Mouse (Mus musculus): ENCODE data around the gene Gm5737. TPM values are rescaled to one million over a fixed set of nuclear protein-coding genes. Genes with fewer than 3 reads are reported as not detected.

The Gm5737 gene
- total and polyA plus RNA-seq, 3 experiments: not detected

GRCm38 (mm10) chr7:120843037-120843621 lies 31.0 kb downstream of the Gm5737 start (continued):
- TF ChIP-seq MXI1 (IDR thresholded peaks at IDR 0.05; ENCODE audit: low read depth, low read length) (peak; percentile 60; the same call in 1 of the 2 replicates), MAX (IDR thresholded peaks at IDR 0.05; ENCODE audit: low read length) (peak; percentile 54), CHD2 (IDR thresholded peaks at IDR 0.05; ENCODE audit: low read length) (no peak)

- Histone ChIP-seq H3K27ac (ENCODE audit: control insufficient read depth, low read depth, low read length) (peak overlapping the region; percentile 85), H3K9me3 (replicated peaks; ENCODE audit: insufficient read depth, low read length) (no peaks in the 10 kb centered on the region), H3K4me1 (ENCODE audit: control insufficient read depth in 1 of 2, insufficient read depth in 2 of 2, low read length in 2 of 2) (peaks cover 5 to 11% of the 10 kb centered on the region in 2 experiments), H3K79me2 (ENCODE audit: control insufficient read depth, insufficient read depth, low read length, poor library complexity) (peaks cover 16% of the 10 kb centered on the region), H3K27me3 (ENCODE audit: control insufficient read depth in 1 of 2, insufficient read depth in 2 of 2, low read length in 2 of 2) (no peaks in the 10 kb centered on the region), H3K4me3 (ENCODE audit: control insufficient read depth in 1 of 2, insufficient read depth in 1 of 2, low read depth in 2 of 2, low read length in 2 of 2) (peak overlapping the region; percentile 56 to 63), H3K36me3 (ENCODE audit: control insufficient read depth in 1 of 2, insufficient read depth in 2 of 2, low read length in 2 of 2) (peaks cover 0 to 4% of the 10 kb centered on the region in 2 experiments; a peak in 3 of 4 replicates), H3K9ac (ENCODE audit: control insufficient read depth, low read depth, low read length, poor library complexity, severe bottlenecking) (peak overlapping the region; percentile 93)
- TF ChIP-seq JUND (IDR thresholded peaks at IDR 0.05; ENCODE audit: low read depth, low read length) (no peak), POLR2A (IDR thresholded peaks at IDR 0.05; ENCODE audit: control insufficient read depth in 1 of 2, insufficient read depth in 1 of 2, low read depth in 1 of 2, low read length in 2 of 2, poor library complexity in 1 of 2) (no peak), BHLHE40 (IDR thresholded peaks at IDR 0.05; ENCODE audit: borderline replicate concordance, low read depth, low read length) (no peak), E2F4 (IDR thresholded peaks at IDR 0.05; ENCODE audit: borderline replicate concordance, low read depth, low read length) (no peak), TCF12 (IDR thresholded peaks at IDR 0.05; ENCODE audit: low read depth, low read length) (no peak), MAFK (IDR thresholded peaks at IDR 0.05; ENCODE audit: borderline replicate concordance, low read depth, low read length) (no peak), POLR2AphosphoS2 (IDR thresholded peaks at IDR 0.05; ENCODE audit: low read length) (no peak), HCFC1 (IDR thresholded peaks at IDR 0.05; ENCODE audit: low read depth, low read length) (no peak), CHD1 (IDR thresholded peaks at IDR 0.05; ENCODE audit: low read depth, low read length) (no peak), RAD21 (IDR thresholded peaks at IDR 0.05; ENCODE audit: low read depth, low read length) (no peak), ETS1 (IDR thresholded peaks at IDR 0.05; ENCODE audit: low read depth, low read length) (no peak), MAX (IDR thresholded peaks at IDR 0.05; ENCODE audit: low read length) (no peak), ELF1 (IDR thresholded peaks at IDR 0.05; ENCODE audit: low read depth, low read length) (no peak), CTCF (IDR thresholded peaks at IDR 0.05 in 2 of 3, conservative IDR thresholded peaks at IDR 0.05 in 1 of 3; ENCODE audit: control insufficient read depth in 1 of 3, insufficient read depth in 1 of 3, low read depth in 2 of 3, low read length in 3 of 3, poor library complexity in 1 of 3, severe bottlenecking in 1 of 3) (no peak), SMC3 (IDR thresholded peaks at IDR 0.05; ENCODE audit: low read depth, low read length) (no peak), UBTF (IDR thresholded peaks at IDR 0.05; ENCODE audit: borderline replicate concordance, insufficient read depth, low read depth, low read length) (no peak), TBP (IDR thresholded peaks at IDR 0.05; ENCODE audit: low read depth, low read length) (no peak), NELFE (IDR thresholded peaks at IDR 0.05; ENCODE audit: low read depth, low read length) (no peak)
- no peak for DNase-seq (ENCODE audit: low read depth, low spot score)
Observed at GRCm38 (mm10) chr7:120843852-120844435, 31.8 kb downstream of the Gm5737 start.

Measured in MEL (cell line).